ENCODE assay signal across 21 mouse cellular contexts in genomic region chr5:30205034-30205433, GRCm38 (mm10). TPM values are rescaled to one million over a fixed set of nuclear protein-coding genes. Genes with fewer than 3 reads are reported as not detected.
"Had no signal": no experiment of that assay in that cellular context is flagged by ENCODE, and none has a peak within 500 bp of the region (broad histone marks: within the 10 kb centered on the region; RNA-seq: fewer than 3 reads in every experiment).

No protein-coding gene starts in this region.

- H3K4me2 ChIP-seq: neural tube, embryonic 12.5 days; neural tube, embryonic 13.5 days; neural tube, embryonic 15.5 days; stomach, embryonic 15.5 days had no signal

- H3K9me3 ChIP-seq: neural tube, embryonic 12.5 days; neural tube, embryonic 13.5 days; neural tube, embryonic 15.5 days; stomach, embryonic 15.5 days had no signal

- H3K36me3 ChIP-seq: neural tube, embryonic 12.5 days; neural tube, embryonic 13.5 days; neural tube, embryonic 15.5 days; stomach, embryonic 15.5 days had no signal

- DNase-seq: retina, postnatal 1 day; right cerebral cortex, adult 18-20 months; right cerebral cortex, postnatal 14 days; right cerebral cortex, postnatal 25 days; right cerebral cortex, postnatal 4 days; spleen, adult 18-20 months; thymus, adult 18-20 months; thymus, adult 2 months; thymus, postnatal 14 days; thymus, postnatal 25 days; thymus, postnatal 36 days; thymus, postnatal 4 days had no signal

- H3K9ac ChIP-seq: neural tube, embryonic 12.5 days; neural tube, embryonic 13.5 days; neural tube, embryonic 15.5 days; stomach, embryonic 15.5 days had no signal

- H3K4me1 ChIP-seq: neural tube, embryonic 12.5 days; neural tube, embryonic 13.5 days; neural tube, embryonic 15.5 days had no signal

- H3K27me3 ChIP-seq: neural tube, embryonic 12.5 days; neural tube, embryonic 13.5 days; neural tube, embryonic 15.5 days; stomach, embryonic 15.5 days had no signal

- H3K27ac ChIP-seq: neural tube, embryonic 12.5 days; neural tube, embryonic 13.5 days; neural tube, embryonic 15.5 days; stomach, postnatal 0 days had no signal

- H3K4me3 ChIP-seq: neural tube, embryonic 12.5 days; neural tube, embryonic 13.5 days; neural tube, embryonic 15.5 days; stomach, embryonic 15.5 days had no signal

RNA-seq across cellular contexts. Expression of gene Adgrf3, which starts 0.5 kb away (rescaled TPM):
- total RNA-seq: neutrophil, adult 5-6 weeks had no signal
- polyA plus RNA-seq: neural tube, embryonic 11.5 days; neural tube, embryonic 12.5 days; neural tube, embryonic 13.5 days; neural tube, embryonic 14.5 days; neural tube, embryonic 15.5 days; urinary bladder, adult 2 months had no signal
